Mouse (Mus musculus): ENCODE measurements at regions not wholly inside any gene's neighbourhood (a gene's known extent, or its start where the extent isn't known, plus 50 kb on each side); places are given as distances from the start of the nearest gene placed in this dataset.

DNA sequence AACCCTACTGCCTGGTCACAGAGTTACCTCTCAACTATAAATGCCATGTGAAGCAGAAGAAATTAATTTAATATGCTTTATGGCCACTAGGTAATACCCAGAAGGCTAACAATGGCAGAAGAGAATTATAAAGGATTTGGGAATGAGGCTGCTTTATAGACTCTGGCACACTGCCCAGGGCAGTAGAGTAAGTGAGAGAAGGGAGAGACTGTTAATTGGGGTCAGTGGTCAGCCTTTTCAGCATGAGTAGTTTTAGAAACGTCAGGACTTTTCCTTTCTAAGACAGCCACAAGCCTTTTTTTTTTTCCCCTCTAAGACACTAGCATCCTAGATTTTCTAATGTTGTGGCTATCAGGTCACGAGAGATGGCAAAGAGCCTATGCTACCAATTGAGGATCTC lies 136.6 kb downstream of the Kcna5 start:
- no peak for TF ChIP-seq POLR2A (IDR thresholded peaks at IDR 0.05; ENCODE audit: low read depth, low read length)
- TF ChIP-seq CHD2 (IDR thresholded peaks at IDR 0.05; ENCODE audit: low read length): no peak
- no peak for TF ChIP-seq CHD1 (IDR thresholded peaks at IDR 0.05; ENCODE audit: low read depth, low read length)
- no peak for TF ChIP-seq TBP (conservative IDR thresholded peaks at IDR 0.05; ENCODE audit: low read depth, low read length)
- TF ChIP-seq EP300 (IDR thresholded peaks at IDR 0.05; ENCODE audit: low read length): no peak
- TF ChIP-seq RCOR1 (conservative IDR thresholded peaks at IDR 0.05; ENCODE audit: low read depth, low read length): no peak
- TF ChIP-seq SIN3A (IDR thresholded peaks at IDR 0.05; ENCODE audit: low read length): no peak
- TF ChIP-seq MEF2A (IDR thresholded peaks at IDR 0.05; ENCODE audit: borderline replicate concordance, low read depth, low read length): no peak
- TF ChIP-seq UBTF (IDR thresholded peaks at IDR 0.05; ENCODE audit: low read depth, low read length): no peak
- TF ChIP-seq ZC3H11A (IDR thresholded peaks at IDR 0.05; ENCODE audit: low read depth, low read length): no peak
- TF ChIP-seq ELF1 (IDR thresholded peaks at IDR 0.05; ENCODE audit: low read depth, low read length): no peak

All from CH12.LX (cell line).